Mouse (Mus musculus) cerebellum, adult 11-12 months (tissue): ENCODE results near the gene Olfr734.

Experiments used
- DNase-seq: peaks from one replicate; pipeline ENCODE4 v3.0.0; 2022

Olfr734 gene

DNA sequence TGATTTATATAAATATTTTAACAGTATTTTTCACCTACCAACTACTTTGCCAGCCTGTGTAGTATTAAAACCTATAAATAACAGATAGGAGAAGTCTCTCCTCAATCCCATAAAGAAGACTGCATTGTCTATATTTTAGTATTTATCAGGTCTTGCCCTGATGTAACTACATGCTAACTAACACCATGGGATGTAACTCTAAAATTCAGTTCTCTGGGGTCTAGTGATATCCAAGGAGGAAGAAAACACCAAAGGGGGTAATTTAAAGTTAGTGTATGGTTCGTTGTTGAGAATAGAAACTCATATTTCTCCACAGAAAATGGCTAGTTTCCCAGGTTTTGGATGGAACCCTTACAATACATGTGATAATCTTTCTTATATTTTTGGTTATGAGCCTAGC lies at the start of gene Olfr734:
Gene Olfr734 (minus strand): TSS at position 101 of the 400 bp plus-strand sequence.
- DNase-seq, result no peak

DNA sequence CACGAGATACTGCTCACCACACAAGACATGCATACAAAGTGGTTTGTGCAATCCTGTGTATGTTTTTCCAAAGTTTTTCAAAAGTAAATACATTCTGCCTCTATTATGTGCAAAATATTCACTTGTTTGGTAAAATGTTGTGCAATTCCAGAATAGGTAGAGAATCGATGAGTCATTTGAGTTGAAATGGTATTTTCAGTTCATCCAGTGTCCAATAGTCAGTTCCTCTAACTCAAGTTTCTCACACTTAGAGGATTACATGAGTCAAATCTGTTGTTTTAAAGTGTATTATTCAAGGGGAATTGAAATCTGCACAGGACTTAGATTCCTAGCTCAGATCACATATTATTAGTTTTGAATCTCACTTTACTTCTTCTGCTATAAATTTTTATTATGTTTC lies 37.0 kb upstream of the Olfr734 start:
- DNase-seq, result no peak

- no peak for DNase-seq
Observed at GRCm38 (mm10) chr14:50360480-50360879, 33.9 kb upstream of the Olfr734 start.

- DNase-seq, result no peak
Observed at GRCm38 (mm10) chr14:50357593-50357992, 31.0 kb upstream of the Olfr734 start, which contains the start of gene Tlr11. Gene Tlr11 (plus strand): TSS chr14:50357914.

DNA sequence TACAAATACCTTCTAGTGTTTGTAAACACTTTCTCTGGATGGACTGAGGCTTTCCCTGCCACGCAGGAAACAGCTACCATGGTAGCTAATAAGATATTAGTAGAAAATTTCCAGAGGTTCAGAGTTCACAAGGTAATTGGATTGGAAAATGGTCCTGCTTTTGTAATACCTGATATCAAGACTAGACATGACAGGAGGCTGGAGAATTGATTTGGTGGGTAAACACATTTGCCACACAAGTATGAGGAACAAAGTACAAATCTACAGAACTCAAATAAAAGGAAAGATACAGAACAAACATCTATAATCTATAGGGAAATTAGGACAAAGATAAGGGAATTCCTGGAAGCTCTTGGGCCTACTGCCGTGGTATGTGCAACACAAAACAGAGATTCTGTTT lies 30.2 kb upstream of the Olfr734 start:
- no peak for DNase-seq

GRCm38 (mm10) chr14:50352438-50352837 lies 25.9 kb upstream of the Olfr734 start:
- DNase-seq, result no peak

DNA sequence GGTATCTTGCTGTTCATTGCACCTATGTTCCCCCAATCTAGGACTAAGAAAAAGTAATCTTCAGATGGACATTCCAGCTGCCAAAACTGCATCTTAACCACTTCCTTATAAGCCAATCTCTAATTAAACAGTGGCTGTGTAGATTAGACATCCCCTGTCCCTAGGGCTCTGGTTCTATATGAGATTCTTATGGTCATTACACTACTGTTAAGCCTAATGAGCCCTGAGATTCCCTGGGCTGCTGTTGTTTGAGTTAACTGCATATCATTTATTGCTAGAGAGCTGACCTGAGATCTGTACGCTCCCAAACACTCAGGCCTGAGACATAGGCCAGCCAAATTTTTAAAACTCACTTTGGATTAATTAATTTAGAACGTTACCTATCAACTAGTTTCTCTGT lies 22.2 kb upstream of the Olfr734 start, which contains the start of gene Olfr735:
Gene Olfr735 (minus strand): TSS at position 77 of the 400 bp plus-strand sequence.
- no peak for DNase-seq

DNA sequence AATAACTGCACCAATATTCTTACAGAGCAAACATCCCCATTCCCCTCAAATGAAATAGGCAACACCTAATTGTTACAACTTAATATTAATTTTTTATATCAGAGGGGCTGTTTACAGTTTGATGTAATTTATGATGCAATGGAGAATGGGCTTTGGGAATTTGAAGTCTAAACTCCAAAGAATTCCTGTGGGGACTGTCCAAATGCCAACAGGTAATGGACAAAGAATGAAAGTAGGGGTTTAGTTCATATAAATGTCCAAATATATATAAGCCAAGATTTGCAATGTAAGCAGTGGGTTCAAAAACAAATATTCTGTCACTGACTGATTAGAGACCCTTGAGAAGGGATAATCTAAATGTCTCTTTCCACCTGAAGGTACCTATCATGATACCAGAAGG lies 25.1 kb downstream of the Olfr734 start, which contains the start of gene Olfr733:
Gene Olfr733 (minus strand): TSS at position 101 of the 400 bp plus-strand sequence.
- no peak for DNase-seq

- DNase-seq, result no peak
Observed at GRCm38 (mm10) chr14:50284106-50284505, 42.5 kb downstream of the Olfr734 start, which contains the start of gene Olfr732. Gene Olfr732 (minus strand): TSS chr14:50284206.
